Mouse (Mus musculus): Measurements from ENCODE around the gene Tra2b. TPM values are rescaled to one million over a fixed set of nuclear protein-coding genes. Genes with fewer than 3 reads are reported as not detected.
A peak's percentile ranks its signal among the peaks of the same experiment; 100 is the strongest.
"Not testable (repeated sequence)": the region's sequence is repeated elsewhere in the genome, so short reads cannot be mapped to it uniquely, and the experiment has no call there.

Tra2b gene
- polyA plus RNA-seq (2012; ENCODE audit: insufficient read depth, insufficient read length, missing spikeins): 64.5 and 67.0 TPM in 2 replicates

- Histone ChIP-seq H3K4me1 (ENCODE audit: control insufficient read depth, insufficient read depth, insufficient read length, low read length) (peaks cover 7% of the 10 kb centered on the region), H3K27ac (replicated peaks; ENCODE audit: low read depth, low read length) (peak within 1 kb of the TSS; percentile 84)
Observed at GRCm38 (mm10) chr16:22265849-22266376, at the start of gene Tra2b. Gene Tra2b, minus strand, starts transcription at chr16:22266005.

GRCm38 (mm10) chr16:22310649-22311048 is 44.8 kb upstream of the Tra2b start:
- no peaks in the 10 kb centered on the region for H3K4me1 ChIP-seq (ENCODE audit: control insufficient read depth, insufficient read depth, insufficient read length, low read length)
- no peak overlapping the region for H3K27ac ChIP-seq (replicated peaks; ENCODE audit: low read depth, low read length)
- no peak overlapping the region for H3K4me3 ChIP-seq (ENCODE audit: insufficient read depth, low read depth, low read length)

More at GRCm38 (mm10) chr16:22265849-22266376, at the start of gene Tra2b:
- H3K4me3 ChIP-seq (ENCODE audit: insufficient read depth, low read depth, low read length): peak within 1 kb of the TSS; percentile 95

GRCm38 (mm10) chr16:22302606-22303005 is 36.8 kb upstream of the Tra2b start:
- Histone ChIP-seq H3K4me1 (ENCODE audit: control insufficient read depth, insufficient read depth, insufficient read length, low read length) (no peaks in the 10 kb centered on the region), H3K27ac (replicated peaks; ENCODE audit: low read depth, low read length) (no peak overlapping the region), H3K4me3 (ENCODE audit: insufficient read depth, low read depth, low read length) (no peak overlapping the region)

- Histone ChIP-seq H3K4me1 (ENCODE audit: control insufficient read depth, insufficient read depth, insufficient read length, low read length) (no peaks in the 10 kb centered on the region), H3K27ac (replicated peaks; ENCODE audit: low read depth, low read length) (no peak overlapping the region), H3K4me3 (ENCODE audit: insufficient read depth, low read depth, low read length) (no peak overlapping the region)
Observed at GRCm38 (mm10) chr16:22301378-22301777, 35.6 kb upstream of the Tra2b start.

GRCm38 (mm10) chr16:22296901-22297300 is 31.1 kb upstream of the Tra2b start:
- no peak overlapping the region for H3K4me3 ChIP-seq (ENCODE audit: insufficient read depth, low read depth, low read length)
- H3K4me1 ChIP-seq (ENCODE audit: control insufficient read depth, insufficient read depth, insufficient read length, low read length): no peaks in the 10 kb centered on the region
- H3K27ac ChIP-seq (replicated peaks; ENCODE audit: low read depth, low read length): no peak overlapping the region

- not testable (repeated sequence) for H3K4me3 ChIP-seq (ENCODE audit: insufficient read depth, low read depth, low read length); H3K4me1 ChIP-seq (ENCODE audit: control insufficient read depth, insufficient read depth, insufficient read length, low read length); H3K27ac ChIP-seq (replicated peaks; ENCODE audit: low read depth, low read length)
Observed at GRCm38 (mm10) chr16:22294812-22295211, 29.0 kb upstream of the Tra2b start.

- Histone ChIP-seq H3K27ac (replicated peaks; ENCODE audit: low read depth, low read length) (no peak overlapping the region), H3K4me3 (ENCODE audit: insufficient read depth, low read depth, low read length) (no peak overlapping the region), H3K4me1 (ENCODE audit: control insufficient read depth, insufficient read depth, insufficient read length, low read length) (no peaks in the 10 kb centered on the region)
Observed at GRCm38 (mm10) chr16:22293600-22293999, 27.8 kb upstream of the Tra2b start.

- Histone ChIP-seq H3K4me3 (ENCODE audit: insufficient read depth, low read depth, low read length) (no peak overlapping the region), H3K4me1 (ENCODE audit: control insufficient read depth, insufficient read depth, insufficient read length, low read length) (no peaks in the 10 kb centered on the region)
Observed at GRCm38 (mm10) chr16:22292394-22292793, 26.6 kb upstream of the Tra2b start.

GRCm38 (mm10) chr16:22289643-22290042 is 23.8 kb upstream of the Tra2b start:
- Histone ChIP-seq H3K27ac (replicated peaks; ENCODE audit: low read depth, low read length) (no peak overlapping the region), H3K4me1 (ENCODE audit: control insufficient read depth, insufficient read depth, insufficient read length, low read length) (no peaks in the 10 kb centered on the region), H3K4me3 (ENCODE audit: insufficient read depth, low read depth, low read length) (no peak overlapping the region)

More at GRCm38 (mm10) chr16:22292394-22292793, 26.6 kb upstream of the Tra2b start:
- no peak overlapping the region for H3K27ac ChIP-seq (replicated peaks; ENCODE audit: low read depth, low read length)

GRCm38 (mm10) chr16:22286996-22287395 is 21.2 kb upstream of the Tra2b start:
- Histone ChIP-seq H3K4me3 (ENCODE audit: insufficient read depth, low read depth, low read length) (no peak overlapping the region), H3K27ac (replicated peaks; ENCODE audit: low read depth, low read length) (no peak overlapping the region), H3K4me1 (ENCODE audit: control insufficient read depth, insufficient read depth, insufficient read length, low read length) (no peaks in the 10 kb centered on the region)

- H3K4me3 ChIP-seq (ENCODE audit: insufficient read depth, low read depth, low read length): no peak overlapping the region
- no peak overlapping the region for H3K27ac ChIP-seq (replicated peaks; ENCODE audit: low read depth, low read length)
- no peaks in the 10 kb centered on the region for H3K4me1 ChIP-seq (ENCODE audit: control insufficient read depth, insufficient read depth, insufficient read length, low read length)
Observed at GRCm38 (mm10) chr16:22276536-22276935, 10.7 kb upstream of the Tra2b start.

GRCm38 (mm10) chr16:22275142-22275541 is 9.3 kb upstream of the Tra2b start:
- Histone ChIP-seq H3K4me1 (ENCODE audit: control insufficient read depth, insufficient read depth, insufficient read length, low read length) (no peaks in the 10 kb centered on the region), H3K4me3 (ENCODE audit: insufficient read depth, low read depth, low read length) (no peak overlapping the region)

GRCm38 (mm10) chr16:22270491-22270890 is 4.7 kb upstream of the Tra2b start:
- Histone ChIP-seq H3K4me1 (ENCODE audit: control insufficient read depth, insufficient read depth, insufficient read length, low read length) (no peaks in the 10 kb centered on the region), H3K27ac (replicated peaks; ENCODE audit: low read depth, low read length) (no peak overlapping the region)

More at GRCm38 (mm10) chr16:22275142-22275541, 9.3 kb upstream of the Tra2b start:
- H3K27ac ChIP-seq (replicated peaks; ENCODE audit: low read depth, low read length): no peak overlapping the region

GRCm38 (mm10) chr16:22266384-22266783 is 579 bp upstream of the Tra2b start:
- Histone ChIP-seq H3K27ac (replicated peaks; ENCODE audit: low read depth, low read length) (no peak overlapping the region), H3K4me3 (ENCODE audit: insufficient read depth, low read depth, low read length) (peak overlapping the region; percentile 66; the same call in 1 of the 2 replicates), H3K4me1 (ENCODE audit: control insufficient read depth, insufficient read depth, insufficient read length, low read length) (peaks cover 5% of the 10 kb centered on the region)

More at GRCm38 (mm10) chr16:22270491-22270890, 4.7 kb upstream of the Tra2b start:
- H3K4me3 ChIP-seq (ENCODE audit: insufficient read depth, low read depth, low read length): no peak overlapping the region

GRCm38 (mm10) chr16:22264962-22265848 is 600 bp downstream of the Tra2b start:
- H3K4me3 ChIP-seq (ENCODE audit: insufficient read depth, low read depth, low read length): peak overlapping the region; percentile 95
- peaks cover 9% of the 10 kb centered on the region for H3K4me1 ChIP-seq (ENCODE audit: control insufficient read depth, insufficient read depth, insufficient read length, low read length)
- peak overlapping the region; percentile 84 for H3K27ac ChIP-seq (replicated peaks; ENCODE audit: low read depth, low read length)

All from brown adipose tissue, adult 24 weeks (tissue).